Mouse (Mus musculus) MEL (cell line): ENCODE measurements around the gene Smtn. TPM values are rescaled to one million over a fixed set of nuclear protein-coding genes. Genes with fewer than 3 reads are reported as not detected.

Experiments
- DNase-seq: peaks from one replicate; pipeline ENCODE4 v3.0.0; 2011; ENCODE audit warnings: low read depth, low spot score
- H3K27ac ChIP-seq: 2 replicates; pipeline ENCODE4 v1.5.1; 2012; ENCODE audit warnings: low read depth, mild to moderate bottlenecking, control low read depth, low read length, moderate library complexity; ENCODE audit not compliant: control insufficient read depth
- H3K27me3 ChIP-seq, 2 experiments: fragments of 150-350 bp in 1 of 2; sonication (generic) in 1 of 2; 2 replicates each; pipeline ENCODE4 v1.6.1; 2012; ENCODE audit warnings: low read length in 2 of 2, mild to moderate bottlenecking in 2 of 2, improper control_type of control experiment in 1 of 2, moderate library complexity in 1 of 2; ENCODE audit not compliant: insufficient read depth in 2 of 2, control insufficient read depth in 1 of 2
- H3K36me3 ChIP-seq, 2 experiments: 2 replicates each; pipeline ENCODE4 v1.6.1; 2012 to 2014; ENCODE audit warnings: low read length in 2 of 2, improper control_type of control experiment in 1 of 2, inconsistent platforms in 1 of 2, mild to moderate bottlenecking in 1 of 2; ENCODE audit not compliant: insufficient read depth in 2 of 2, control insufficient read depth in 1 of 2
- H3K4me1 ChIP-seq, 2 experiments: fragments of 150-350 bp in 1 of 2; sonication (generic) in 1 of 2; 2 replicates each; pipeline ENCODE4 v1.6.1; 2012; ENCODE audit warnings: low read length in 2 of 2, improper control_type of control experiment in 1 of 2, mild to moderate bottlenecking in 1 of 2; ENCODE audit not compliant: insufficient read depth in 2 of 2, control insufficient read depth in 1 of 2
- H3K4me3 ChIP-seq, 2 experiments: fragments of 150-350 bp in 1 of 2; sonication (generic) in 1 of 2; 2 replicates each; pipeline ENCODE4 v1.5.1; 2012; ENCODE audit warnings: low read depth in 2 of 2, low read length in 2 of 2, mild to moderate bottlenecking in 2 of 2, moderate library complexity in 2 of 2, control low read depth in 1 of 2, improper control_type of control experiment in 1 of 2; ENCODE audit not compliant: control insufficient read depth in 1 of 2, insufficient read depth in 1 of 2
- H3K79me2 ChIP-seq: 2 replicates; pipeline ENCODE4 v1.6.1; 2012; ENCODE audit warnings: mild to moderate bottlenecking, low read length, moderate library complexity; ENCODE audit not compliant: control insufficient read depth, poor library complexity, insufficient read depth
- H3K9ac ChIP-seq: 2 replicates; pipeline ENCODE4 v1.6.1; 2012; ENCODE audit warnings: low read depth, mild to moderate bottlenecking, control low read depth, low read length, moderate library complexity; ENCODE audit not compliant: control insufficient read depth, poor library complexity, severe bottlenecking
- H3K9me3 ChIP-seq: fragments of 150-350 bp; sonication (generic); replicated peaks from 2 replicates; pipeline ENCODE4 v1.6.1; 2012; ENCODE audit warnings: mild to moderate bottlenecking, low read length, improper control_type of control experiment, moderate library complexity; ENCODE audit not compliant: insufficient read depth
- CTCF ChIP-seq, 3 experiments: IDR thresholded peaks in 2 of 3; conservative IDR thresholded peaks in 1 of 3; 2 replicates each; pipeline ENCODE4 v1.5.1; 2011 to 2012; ENCODE audit warnings: low read length in 3 of 3, low read depth in 2 of 3, mild to moderate bottlenecking in 2 of 3, improper control_type of control experiment in 1 of 3, inconsistent platforms in 1 of 3, mixed read lengths in 1 of 3, moderate library complexity in 1 of 3; ENCODE audit not compliant: control insufficient read depth in 1 of 3, insufficient read depth in 1 of 3, poor library complexity in 1 of 3, severe bottlenecking in 1 of 3
- E2F4 ChIP-seq: IDR thresholded peaks from 2 replicates; pipeline ENCODE4 v1.6.1; 2011; ENCODE audit warnings: low read depth, low read length, improper control_type of control experiment, borderline replicate concordance
- ELF1 ChIP-seq: IDR thresholded peaks from 2 replicates; pipeline ENCODE4 v1.6.1; 2014; ENCODE audit warnings: low read depth, mild to moderate bottlenecking, inconsistent platforms, low read length, improper control_type of control experiment, moderate library complexity
- ETS1 ChIP-seq: IDR thresholded peaks from 2 replicates; pipeline ENCODE4 v1.6.1; 2012; ENCODE audit warnings: low read depth, mild to moderate bottlenecking, inconsistent platforms, low read length, improper control_type of control experiment, moderate library complexity
- GATA1 ChIP-seq: IDR thresholded peaks from 2 replicates; pipeline ENCODE4 v1.6.1; 2011; ENCODE audit warnings: low read depth, low read length, improper control_type of control experiment
- HCFC1 ChIP-seq: IDR thresholded peaks from 2 replicates; pipeline ENCODE4 v1.6.1; 2012; ENCODE audit warnings: low read depth, mild to moderate bottlenecking, inconsistent platforms, low read length, improper control_type of control experiment, moderate library complexity
- JUND ChIP-seq: IDR thresholded peaks from 2 replicates; pipeline ENCODE4 v1.6.1; 2011; ENCODE audit warnings: low read depth, mild to moderate bottlenecking, improper control_type of control experiment, low read length
- MAZ ChIP-seq: IDR thresholded peaks from 2 replicates; pipeline ENCODE4 v1.6.1; 2012; ENCODE audit warnings: low read depth, mild to moderate bottlenecking, inconsistent platforms, low read length, improper control_type of control experiment
- MXI1 ChIP-seq: IDR thresholded peaks from 2 replicates; pipeline ENCODE4 v1.6.1; 2011; ENCODE audit warnings: mild to moderate bottlenecking, low read depth, low read length, improper control_type of control experiment
- MYB ChIP-seq: IDR thresholded peaks from 2 replicates; pipeline ENCODE4 v1.6.1; 2011; ENCODE audit warnings: mild to moderate bottlenecking, low read depth, low read length, improper control_type of control experiment
- NELFE ChIP-seq: IDR thresholded peaks from 2 replicates; pipeline ENCODE4 v1.6.1; 2011; ENCODE audit warnings: low read depth, low read length, improper control_type of control experiment
- NRF1 ChIP-seq: IDR thresholded peaks from 2 replicates; pipeline ENCODE4 v1.6.1; 2014; ENCODE audit warnings: low read depth, mild to moderate bottlenecking, inconsistent platforms, low read length, improper control_type of control experiment, moderate library complexity; ENCODE audit not compliant: poor library complexity, insufficient read depth, severe bottlenecking
- POLR2AphosphoS2 ChIP-seq: IDR thresholded peaks from 2 replicates; pipeline ENCODE4 v1.6.1; 2011; ENCODE audit warnings: low read length, improper control_type of control experiment
- POLR2AphosphoS5 ChIP-seq: IDR thresholded peaks from 2 replicates; pipeline ENCODE4 v1.6.1; 2012; ENCODE audit warnings: low read depth, borderline replicate concordance, mild to moderate bottlenecking, inconsistent platforms, low read length, moderate library complexity, mixed read lengths
- RAD21 ChIP-seq: IDR thresholded peaks from 2 replicates; pipeline ENCODE4 v1.6.1; 2011; ENCODE audit warnings: mild to moderate bottlenecking, low read depth, low read length, improper control_type of control experiment
- RCOR1 ChIP-seq: IDR thresholded peaks from 2 replicates; pipeline ENCODE4 v1.6.1; 2012; ENCODE audit warnings: low read depth, mild to moderate bottlenecking, inconsistent platforms, low read length, improper control_type of control experiment
- SIN3A ChIP-seq: IDR thresholded peaks from 2 replicates; pipeline ENCODE4 v1.6.1; 2012; ENCODE audit warnings: low read length, improper control_type of control experiment, inconsistent platforms
- TBP ChIP-seq: IDR thresholded peaks from 2 replicates; pipeline ENCODE4 v1.8.0; 2011; ENCODE audit warnings: low read depth, low read length, improper control_type of control experiment
- TCF12 ChIP-seq: IDR thresholded peaks from 2 replicates; pipeline ENCODE4 v1.6.1; 2014; ENCODE audit warnings: low read depth, mild to moderate bottlenecking, inconsistent platforms, low read length, improper control_type of control experiment, moderate library complexity
- UBTF ChIP-seq: IDR thresholded peaks from 2 replicates; pipeline ENCODE4 v1.6.1; 2012; ENCODE audit warnings: low read depth, mild to moderate bottlenecking, inconsistent platforms, low read length, improper control_type of control experiment, moderate library complexity, borderline replicate concordance; ENCODE audit not compliant: insufficient read depth
- USF1 ChIP-seq: IDR thresholded peaks from 2 replicates; pipeline ENCODE4 v1.6.1; 2014; ENCODE audit warnings: low read depth, mild to moderate bottlenecking, inconsistent platforms, low read length, improper control_type of control experiment, moderate library complexity
- ZC3H11A ChIP-seq: IDR thresholded peaks from 2 replicates; pipeline ENCODE4 v1.6.1; 2012; ENCODE audit warnings: low read depth, mild to moderate bottlenecking, inconsistent platforms, low read length, improper control_type of control experiment
- ZMIZ1 ChIP-seq: IDR thresholded peaks from 2 replicates; pipeline ENCODE4 v1.6.1; 2012; ENCODE audit warnings: low read depth, mild to moderate bottlenecking, inconsistent platforms, low read length, improper control_type of control experiment, moderate library complexity
- ZNF384 ChIP-seq: IDR thresholded peaks from 2 replicates; pipeline ENCODE4 v1.6.1; 2012; ENCODE audit warnings: low read depth, mild to moderate bottlenecking, inconsistent platforms, low read length, improper control_type of control experiment
- polyA plus RNA-seq, 2 experiments: library from polyadenylated mRNA; stranded (reverse) in 1 of 2; unstranded in 1 of 2; fragments of >175 nt in 1 of 2; fragments of >200 nt in 1 of 2; gene quantifications; 2 replicates each; pipeline versions ENCODE4 v1.2.1 to v1.2.4; 2012; ENCODE audit warnings: low replicate concordance in 2 of 2, low read depth in 1 of 2; ENCODE audit not compliant: insufficient read length in 2 of 2, insufficient read depth in 1 of 2, missing spikeins in 1 of 2
- total RNA-seq: library from RNA; depleted of rRNA; stranded (reverse); fragments of 300-350 nt; gene quantifications from 2 replicates; pipeline ENCODE4 v1.2.3, GENCODE M21; 2012

Smtn gene
- total and polyA plus RNA-seq, 3 experiments = 203 to 370 TPM; not detected in 1

DNA sequence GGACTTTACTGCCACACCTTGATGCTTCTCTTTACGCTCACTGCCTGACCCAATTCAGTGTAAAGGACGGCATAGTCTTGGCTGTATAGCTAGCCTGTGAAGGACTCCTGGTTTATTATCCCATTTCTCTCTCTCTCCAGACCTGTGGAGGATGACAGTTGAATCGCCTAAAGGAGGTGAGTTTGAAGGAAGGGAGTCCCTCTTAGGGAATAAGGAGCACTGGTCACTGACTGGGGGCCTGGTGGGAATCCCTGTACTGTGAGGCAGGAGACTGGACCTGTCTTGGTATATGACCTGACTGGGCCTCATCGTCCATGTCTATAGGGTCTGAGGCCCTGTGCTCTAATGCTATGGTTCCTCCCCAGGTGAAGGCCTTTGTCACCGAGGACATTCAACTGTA lies 24.3 kb downstream of the Smtn start:
- Histone ChIP-seq H3K9ac (peak overlapping the region; percentile 47; the same call in 1 of the 2 replicates), H3K4me1 (peaks cover 0 to 34% of the 10 kb centered on the region in 2 experiments; a peak in 3 of 4 replicates), H3K4me3 (no peak overlapping the region), H3K79me2 (no peaks in the 10 kb centered on the region; the same call in 1 of the 2 replicates), H3K27ac (peak overlapping the region; percentile 11; the same call in 1 of the 2 replicates), H3K36me3 (peaks cover 0 to 12% of the 10 kb centered on the region in 2 experiments; a peak in 2 of 4 replicates), H3K9me3 (no peaks in the 10 kb centered on the region), H3K27me3 (no peaks in the 10 kb centered on the region)
- DNase-seq = peak; percentile 61
- TF ChIP-seq ZMIZ1 = 0 out of 2 replicates have a peak, but pooled peaks have one; percentile 37
- TF ChIP-seq POLR2AphosphoS2 = no peak
- TF ChIP-seq RAD21 = no peak
- TF ChIP-seq MYB = 0 out of 2 replicates have a peak, but pooled peaks have one; percentile 10

DNA sequence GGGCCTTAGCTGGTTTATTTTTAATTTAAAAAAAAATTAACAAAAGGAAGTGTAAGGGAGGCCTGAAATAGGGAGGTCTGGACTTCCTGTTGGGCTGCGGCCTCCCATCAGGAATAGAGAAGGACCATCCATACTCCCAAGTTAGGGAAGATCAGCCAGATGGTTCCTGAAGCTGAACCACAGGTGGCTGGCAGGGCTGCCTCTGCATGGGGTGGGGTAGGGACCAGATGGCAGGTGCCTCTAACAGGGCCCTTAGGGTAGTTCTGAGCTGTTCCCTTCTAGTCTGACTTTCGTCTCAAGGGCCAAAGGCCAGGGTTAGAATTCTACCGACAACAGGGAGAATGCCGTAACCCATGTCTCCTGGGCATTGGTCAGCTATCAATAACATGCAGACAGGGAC lies 24.8 kb downstream of the Smtn start:
- DNase-seq = peak; percentile 62
- Histone ChIP-seq H3K4me1 (peaks cover 3 to 39% of the 10 kb centered on the region in 2 experiments), H3K27me3 (no peaks in the 10 kb centered on the region), H3K9me3 (no peaks in the 10 kb centered on the region), H3K79me2 (no peaks in the 10 kb centered on the region; the same call in 1 of the 2 replicates), H3K27ac (0 out of 2 replicates have a peak overlapping the region, but pooled peaks have one; percentile 11), H3K36me3 (peaks cover 0 to 17% of the 10 kb centered on the region in 2 experiments; a peak in 2 of 4 replicates), H3K9ac (peak overlapping the region; percentile 47), H3K4me3 (peak overlapping the region; percentile 60 to 78)
- TF ChIP-seq GATA1 = no peak
- peak; percentile 4; the same call in 1 of the 2 replicates for TF ChIP-seq HCFC1
- no peak for TF ChIP-seq NELFE
- TF ChIP-seq ZC3H11A = no peak

DNA sequence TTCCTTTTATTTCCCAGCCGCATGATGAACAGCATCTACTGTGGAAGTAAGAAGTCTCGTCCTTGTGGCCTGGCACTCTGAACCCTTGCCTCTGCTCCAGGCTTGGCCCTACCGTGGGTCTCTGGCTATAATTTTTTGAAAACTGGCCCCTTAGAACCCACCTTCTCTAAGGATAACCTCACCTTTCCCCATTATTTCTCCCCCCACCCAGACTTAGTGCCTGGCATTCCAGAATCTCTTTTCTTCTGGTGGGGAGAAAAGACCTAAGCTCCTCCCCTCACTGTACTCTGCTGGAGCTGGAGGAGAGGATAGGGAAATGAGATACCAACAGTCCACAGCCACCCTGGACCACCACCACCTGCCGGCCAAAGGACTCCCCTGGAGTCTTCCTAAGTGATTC lies 25.2 kb downstream of the Smtn start:
- DNase-seq = peak; percentile 67
- H3K9me3 ChIP-seq = no peaks in the 10 kb centered on the region
- no peak overlapping the region for H3K27ac ChIP-seq
- peaks cover 5 to 41% of the 10 kb centered on the region in 2 experiments for H3K4me1 ChIP-seq
- peak overlapping the region; percentile 60 to 78 for H3K4me3 ChIP-seq
- H3K27me3 ChIP-seq = no peaks in the 10 kb centered on the region
- H3K9ac ChIP-seq = peak overlapping the region; percentile 47
- no peaks in the 10 kb centered on the region; the same call in 1 of the 2 replicates for H3K79me2 ChIP-seq
- peaks cover 0 to 21% of the 10 kb centered on the region in 2 experiments; a peak in 2 of 4 replicates for H3K36me3 ChIP-seq
- TF ChIP-seq SIN3A = no peak
- TF ChIP-seq RAD21 = no peak
- no peak for TF ChIP-seq TBP
- no peak for TF ChIP-seq UBTF
- no peak for TF ChIP-seq POLR2AphosphoS5
- 0 out of 2 replicates have a peak, but pooled peaks have one; percentile 22 for TF ChIP-seq TCF12
- no peak for TF ChIP-seq ETS1
- no peak for TF ChIP-seq ELF1
- TF ChIP-seq ZNF384 = no peak
- no peak for TF ChIP-seq RCOR1
- no peak for TF ChIP-seq JUND
- TF ChIP-seq MXI1 = peak; percentile 28; the same call in 1 of the 2 replicates
- TF ChIP-seq ZMIZ1 = no peak
- TF ChIP-seq MYB = no peak
- TF ChIP-seq MAZ = 0 out of 2 replicates have a peak, but pooled peaks have one; percentile 15
- no peak for TF ChIP-seq POLR2AphosphoS2
- no peak for TF ChIP-seq USF1
- TF ChIP-seq HCFC1 = peak; percentile 16; the same call in 1 of the 2 replicates
- TF ChIP-seq CTCF (IDR thresholded peaks at IDR 0.05 in 2 of 3, conservative IDR thresholded peaks at IDR 0.05 in 1 of 3; ENCODE audit: control insufficient read depth in 1 of 3, insufficient read depth in 1 of 3, low read depth in 2 of 3, low read length in 3 of 3, poor library complexity in 1 of 3, severe bottlenecking in 1 of 3) = peak in 1 of 3 experiments; percentile 3; a peak in 1 of 6 replicates
- TF ChIP-seq GATA1 = no peak
- no peak for TF ChIP-seq E2F4
- no peak for TF ChIP-seq NRF1
